Mouse (Mus musculus) ES-E14 (cell line): ENCODE results near the gene Defb13.
A peak's percentile ranks its signal among the peaks of the same experiment; 100 is the strongest.

Experiments
- CHD2 ChIP-seq: IDR thresholded peaks from 2 replicates; pipeline ENCODE4 v1.6.1; 2014; ENCODE audit warnings: mild to moderate bottlenecking, low read depth, low read length, inconsistent platforms
- HCFC1 ChIP-seq: IDR thresholded peaks from 2 replicates; pipeline ENCODE4 v1.6.1; 2012; ENCODE audit warnings: low read length, inconsistent platforms, borderline replicate concordance; ENCODE audit not compliant: insufficient read depth
- MAFK ChIP-seq: IDR thresholded peaks from 2 replicates; pipeline ENCODE4 v1.6.1; 2014; ENCODE audit warnings: mild to moderate bottlenecking, low read depth, low read length, inconsistent platforms; ENCODE audit not compliant: insufficient read depth
- ZC3H11A ChIP-seq: IDR thresholded peaks from 2 replicates; pipeline ENCODE4 v1.6.1; 2012; ENCODE audit warnings: low read depth, mild to moderate bottlenecking, inconsistent platforms, low read length, borderline replicate concordance
- ZNF384 ChIP-seq: IDR thresholded peaks from 2 replicates; pipeline ENCODE4 v1.6.1; 2012; ENCODE audit warnings: low read depth, low read length, inconsistent platforms

GRCm38 (mm10) chr8:21981664-21982337 lies 35.2 kb downstream of the Defb13 start:
- peak; percentile 78; the same call in 1 of the 2 replicates for TF ChIP-seq ZC3H11A
- TF ChIP-seq HCFC1 = no peak
- TF ChIP-seq ZNF384 = no peak
- no peak for TF ChIP-seq MAFK
- TF ChIP-seq CHD2 = no peak
